Mouse (Mus musculus): ENCODE measurements around the gene Myadm.
"Not testable (repeated sequence)": the region's sequence is repeated elsewhere in the genome, so short reads cannot be mapped to it uniquely, and the experiment has no call there.

Gene Myadm

DNA sequence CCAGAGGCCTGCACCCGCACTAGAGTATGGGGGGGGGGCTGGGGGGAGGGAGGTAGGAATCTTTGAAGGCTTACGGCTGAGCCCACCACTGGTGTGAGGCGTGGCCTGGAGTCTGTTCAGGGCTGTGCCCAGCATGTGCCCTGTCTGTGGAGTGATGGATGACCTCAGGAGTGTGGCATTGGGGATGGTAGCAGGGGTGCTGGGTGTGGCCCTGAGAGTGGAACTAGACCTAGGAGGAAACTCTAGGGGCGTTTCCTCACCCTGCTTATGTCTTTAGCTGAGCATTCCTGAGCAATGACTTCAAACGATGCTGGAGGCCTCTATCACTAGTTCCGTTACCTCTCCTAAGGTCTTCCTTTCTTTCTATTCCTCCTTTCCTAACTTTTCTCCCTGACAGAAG, 2.3 kb downstream of the Myadm start:
- DNase-seq, result no peak

DNA sequence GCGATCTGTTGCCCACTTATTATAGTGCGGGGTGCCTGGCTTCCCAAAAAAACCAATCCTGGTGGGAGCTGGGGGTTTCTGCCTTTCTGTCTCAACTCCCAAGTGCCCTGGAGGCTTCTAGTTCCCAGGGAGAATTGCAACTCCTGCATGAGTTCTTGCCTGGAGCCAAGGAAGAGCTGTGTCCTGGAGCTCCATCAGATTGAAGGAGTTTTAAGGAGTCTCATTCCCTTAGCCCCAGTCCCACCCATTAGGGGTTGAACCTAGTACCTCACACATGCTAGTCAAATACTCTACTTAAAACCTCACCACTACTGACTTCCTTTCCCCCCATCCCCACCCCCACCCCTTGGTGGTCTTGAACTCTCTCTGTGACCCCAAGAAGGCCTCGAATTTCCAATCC, 2.9 kb downstream of the Myadm start:
- DNase-seq, result no peak

DNA sequence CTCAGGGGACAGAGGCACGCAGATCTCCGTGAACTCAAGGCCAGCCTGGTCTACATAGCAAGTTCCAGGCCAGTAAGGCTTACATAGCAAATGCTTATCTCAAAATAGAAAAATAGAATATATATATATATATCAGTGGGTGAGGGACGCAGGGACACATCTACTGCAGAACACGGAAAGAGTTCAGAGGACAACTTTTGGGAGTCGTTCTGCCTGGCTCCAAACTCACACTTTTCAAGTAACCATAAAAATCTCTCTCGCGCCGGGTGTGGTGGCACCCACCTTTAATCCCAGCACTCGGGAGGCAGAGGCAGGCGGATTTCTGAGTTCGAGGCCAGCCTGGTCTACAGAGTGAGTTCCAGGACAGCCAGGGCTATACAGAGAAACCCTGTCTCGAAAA, 3.4 kb downstream of the Myadm start:
- DNase-seq, result not testable (repeated sequence)

DNA sequence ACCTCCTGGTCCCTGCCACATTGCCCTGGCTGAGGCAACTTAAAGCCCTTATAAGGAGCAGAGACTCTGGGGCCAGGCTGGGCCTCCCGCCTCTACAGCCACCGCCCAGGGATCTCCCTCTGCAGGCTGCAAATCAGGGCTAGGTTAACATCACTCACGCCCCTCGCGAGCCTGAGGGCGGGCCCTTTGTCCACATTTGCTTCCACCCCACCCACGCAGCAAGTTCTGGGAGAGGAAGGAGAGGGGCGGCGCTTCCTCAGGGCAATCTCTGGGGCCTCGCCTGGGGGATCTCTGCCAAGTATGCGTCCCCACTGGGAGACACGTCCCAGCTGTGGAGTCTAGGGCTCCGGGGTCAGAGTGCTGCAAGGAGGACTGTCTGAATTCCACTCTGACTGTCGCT, 3.9 kb downstream of the Myadm start:
- DNase-seq, result peak; percentile 18 to 31

DNA sequence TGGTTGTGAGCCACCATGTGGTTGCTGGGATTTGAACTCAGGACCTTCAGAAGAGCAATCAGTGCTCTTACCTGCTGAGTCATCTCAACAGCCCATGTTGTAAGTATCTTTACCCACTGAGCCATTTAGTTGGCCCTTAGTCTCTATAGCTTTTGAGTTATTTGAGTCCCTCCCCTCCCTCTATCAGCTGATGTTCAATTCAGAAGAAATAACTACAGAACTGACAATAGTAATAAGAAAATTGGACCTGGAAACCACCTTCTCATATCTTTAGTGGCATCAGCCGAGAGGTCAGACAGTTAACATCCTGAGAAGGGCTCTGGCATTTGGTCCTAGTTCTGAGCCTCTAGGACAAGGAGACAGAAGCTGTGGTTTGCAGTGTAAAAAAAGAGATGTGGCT, 5.9 kb downstream of the Myadm start:
- no peak for DNase-seq

DNA sequence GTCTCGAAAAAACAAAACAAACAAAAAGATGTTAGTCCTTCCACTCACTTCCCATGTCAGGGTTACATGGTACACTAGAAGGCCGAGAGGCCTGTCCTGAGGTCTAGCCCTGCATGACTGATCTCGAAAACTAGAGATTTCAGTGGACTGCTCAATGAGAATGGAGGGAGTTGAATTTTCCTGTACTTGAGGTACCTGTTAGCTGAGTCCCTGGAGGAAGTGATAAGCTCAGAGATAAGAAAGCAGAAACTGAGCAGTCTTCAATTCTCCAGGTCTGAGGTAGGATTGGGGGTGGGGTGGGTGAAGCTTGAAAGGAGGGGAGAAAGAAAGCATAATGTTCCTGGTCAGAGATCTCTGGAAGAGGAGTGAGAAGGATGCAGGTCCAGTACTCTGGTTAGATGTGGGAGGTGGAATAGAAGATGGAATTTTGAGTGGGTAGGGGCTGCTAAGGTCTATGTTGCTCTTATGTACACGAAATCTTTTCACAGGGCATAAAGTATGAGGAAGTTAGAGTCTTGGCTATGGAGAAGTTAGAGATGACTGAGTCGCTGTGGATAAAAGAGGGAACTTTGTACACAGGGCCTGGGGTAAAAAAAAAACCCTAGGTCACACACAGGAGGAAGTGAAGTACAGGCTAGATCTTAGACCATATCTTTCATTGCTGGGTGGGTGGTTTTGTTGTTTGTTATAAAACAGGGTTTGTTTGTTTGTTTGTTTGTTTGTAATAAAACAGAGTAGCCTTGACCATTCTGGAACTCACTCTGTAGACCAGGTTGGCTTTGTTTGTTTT, 6.6 kb downstream of the Myadm start:
- DNase-seq, result no peak

DNA sequence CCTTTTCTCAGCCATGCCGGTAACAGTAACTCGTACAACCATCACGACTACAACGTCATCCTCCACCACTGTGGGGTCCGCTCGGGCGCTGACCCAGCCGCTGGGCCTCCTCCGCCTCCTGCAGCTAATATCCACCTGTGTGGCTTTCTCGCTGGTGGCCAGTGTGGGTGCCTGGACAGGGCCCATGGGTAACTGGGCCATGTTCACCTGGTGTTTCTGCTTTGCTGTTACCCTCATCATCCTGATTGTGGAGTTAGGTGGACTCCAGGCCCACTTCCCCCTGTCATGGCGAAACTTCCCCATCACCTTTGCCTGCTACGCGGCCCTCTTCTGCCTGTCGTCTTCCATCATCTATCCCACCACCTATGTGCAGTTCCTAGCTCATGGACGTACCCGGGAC, 7.8 kb downstream of the Myadm start:
- no peak for DNase-seq

DNA sequence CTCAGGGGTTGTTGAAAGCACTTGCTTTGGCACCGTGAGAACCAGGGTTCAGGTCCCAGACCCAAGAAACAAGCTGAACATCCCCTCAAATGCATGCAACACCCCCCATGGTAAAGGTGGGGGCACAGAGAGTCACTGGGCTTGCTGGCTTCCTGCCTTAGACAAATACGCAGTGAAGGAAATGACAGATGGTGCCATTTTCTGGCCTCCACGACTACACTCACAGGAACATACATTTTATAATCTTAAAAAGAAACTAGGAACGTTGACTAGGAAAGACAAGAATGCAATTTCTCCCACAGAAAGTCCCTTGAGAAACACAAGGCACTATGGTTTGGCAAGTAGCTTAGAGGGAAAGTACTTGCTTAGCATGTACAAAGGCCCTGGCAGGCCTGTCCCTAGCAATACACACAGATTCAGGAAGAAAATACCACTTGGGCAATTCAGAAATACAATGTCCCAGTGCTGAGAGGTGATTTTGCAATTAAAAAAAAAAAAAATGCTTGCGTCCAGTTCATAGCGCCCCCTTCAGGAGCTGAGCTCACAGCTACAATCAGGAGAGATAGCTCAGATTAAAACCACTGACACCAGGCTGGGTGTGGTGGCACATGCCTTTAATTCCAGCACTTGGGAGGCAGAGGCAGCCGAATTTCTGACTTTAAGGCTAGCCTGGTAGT, 11.2 kb downstream of the Myadm start:
- DNase-seq, result no peak

DNA sequence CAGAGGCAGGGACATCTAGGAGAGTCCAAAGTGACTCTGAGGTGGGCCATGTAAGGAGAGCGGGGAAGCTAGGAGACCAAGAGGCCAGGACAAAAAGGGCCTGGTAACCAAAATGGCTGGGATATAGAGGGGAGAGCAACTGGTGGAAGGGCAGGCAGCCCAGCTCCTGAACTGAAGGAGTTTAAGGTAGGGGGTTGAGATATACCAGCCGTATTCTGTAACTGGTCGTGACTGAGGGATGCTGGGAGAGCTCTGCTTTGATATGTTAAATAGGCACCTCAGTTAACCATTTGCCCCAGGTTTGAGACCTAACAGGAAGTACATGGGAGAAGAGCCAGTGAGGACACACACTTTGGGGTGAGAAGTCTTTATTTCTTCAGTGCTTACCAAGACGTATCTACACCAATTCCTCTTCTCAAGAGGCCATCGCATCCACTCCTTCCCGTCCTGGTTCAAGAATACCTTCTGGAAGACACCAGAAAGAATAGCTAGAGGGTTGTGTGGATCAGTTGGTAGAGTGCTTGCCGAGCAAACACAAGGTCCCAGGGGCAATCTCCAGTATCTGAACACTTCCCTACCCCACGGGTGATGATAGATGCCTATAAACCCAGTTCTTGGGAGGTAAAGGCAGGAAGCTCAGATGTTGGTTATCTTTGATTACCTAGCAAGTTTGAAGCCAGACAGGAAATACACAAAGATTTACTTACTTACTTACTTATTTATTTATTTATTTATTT, 12.2 kb downstream of the Myadm start:
- no peak for DNase-seq

DNA sequence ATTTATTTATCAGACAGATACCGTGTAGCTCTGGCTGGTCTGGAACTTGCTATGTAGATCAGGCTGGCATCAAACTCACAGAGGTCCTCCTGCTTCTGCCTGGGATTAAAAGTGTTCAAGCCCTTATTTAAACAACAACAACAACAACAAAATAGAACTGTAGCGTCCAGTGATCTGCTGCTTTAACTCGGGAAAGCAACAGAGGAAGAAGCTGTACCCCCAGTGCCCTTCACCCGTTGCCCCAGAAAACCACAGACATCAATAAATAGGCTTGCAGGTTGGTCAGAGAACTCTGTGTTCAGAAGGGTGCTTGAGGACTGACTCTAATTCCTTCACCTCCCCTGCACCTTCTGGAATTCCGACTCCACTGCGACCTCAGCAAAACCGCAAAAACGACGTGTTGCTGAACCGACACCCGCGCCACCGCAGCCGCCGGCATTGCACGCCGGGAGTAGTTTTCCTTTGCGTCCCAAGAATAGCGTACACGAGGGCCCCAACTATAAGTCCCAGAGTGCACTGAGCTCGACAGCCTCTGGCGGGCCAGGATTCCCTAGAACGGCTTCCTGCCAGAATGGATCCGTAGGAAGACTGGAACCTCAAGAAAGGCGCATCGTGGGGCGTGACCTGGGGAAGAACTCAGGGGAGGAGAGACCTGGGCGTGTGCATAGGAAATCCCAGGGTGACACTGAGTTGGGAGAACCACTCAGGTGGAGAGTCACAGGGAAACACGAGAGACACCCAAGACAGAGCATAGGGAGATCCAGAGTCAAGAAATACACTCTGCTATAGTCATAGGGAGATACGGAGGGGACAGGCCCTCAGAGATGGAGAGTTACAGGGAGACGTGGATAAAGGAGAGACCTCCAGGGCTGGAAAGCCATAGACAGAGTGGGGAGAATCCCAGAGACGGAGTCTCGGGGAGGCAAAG, 13.0 kb downstream of the Myadm start:
- no peak for DNase-seq

DNA sequence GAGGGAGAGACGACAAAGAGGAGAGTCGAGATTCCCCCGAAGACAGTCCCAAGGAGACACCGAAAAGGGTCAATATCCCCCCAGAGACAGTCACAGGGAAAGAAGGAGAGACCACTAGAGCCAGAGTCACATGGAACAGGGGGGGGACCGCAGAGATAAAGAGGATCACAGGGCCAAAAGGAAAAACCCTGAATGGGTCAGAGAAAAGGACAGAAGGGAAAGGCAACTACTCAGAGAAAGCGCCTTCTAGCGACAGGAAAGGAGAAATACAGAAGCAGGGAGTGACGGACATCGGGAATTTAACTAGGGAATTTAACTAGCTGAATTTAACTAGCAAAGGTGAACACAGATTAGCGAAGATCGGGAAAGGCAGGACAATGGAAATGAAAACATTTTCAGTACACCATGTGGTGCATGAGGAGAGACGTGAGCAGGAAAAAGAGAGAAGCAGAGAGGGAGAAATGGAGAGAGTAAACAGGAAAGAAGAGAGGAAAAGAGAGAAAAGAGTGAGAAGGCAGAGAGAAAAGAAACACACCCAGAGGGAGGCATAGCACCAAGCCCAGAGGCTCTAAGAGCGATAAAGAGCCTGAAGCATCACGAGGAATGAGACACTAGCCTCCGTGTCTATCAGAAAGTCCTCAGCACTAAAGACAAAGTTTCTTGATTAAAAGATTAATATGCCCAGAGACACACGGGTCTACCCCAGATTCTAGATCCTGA, 13.8 kb downstream of the Myadm start:
- no peak for DNase-seq

DNA sequence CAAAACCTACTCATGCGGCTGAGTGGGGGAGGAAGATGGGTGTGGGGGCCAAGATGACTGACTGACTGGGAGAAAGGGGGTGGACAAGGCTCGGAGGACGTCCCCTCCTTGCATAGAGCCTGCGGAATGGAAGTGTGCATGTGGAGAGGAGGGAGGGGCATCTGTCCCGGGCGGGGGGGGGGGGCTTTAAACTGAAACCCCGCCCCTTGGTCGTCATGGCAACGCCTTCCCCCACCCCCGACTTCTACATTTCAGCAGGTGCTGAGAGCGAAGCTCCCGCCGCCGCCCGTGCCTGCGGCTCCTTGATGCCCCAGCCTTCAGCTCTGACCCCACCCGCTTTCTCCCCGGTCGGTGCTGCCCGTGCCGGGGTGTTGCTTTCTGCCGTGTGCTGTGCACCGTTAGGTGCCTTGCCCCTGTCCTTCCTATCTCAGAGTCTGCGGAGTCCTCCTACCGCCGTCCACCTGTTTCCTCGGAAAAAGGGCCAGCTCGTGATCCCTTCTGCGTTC, 14.4 kb downstream of the Myadm start:
- peak; percentile 13 to 25 for DNase-seq

DNA sequence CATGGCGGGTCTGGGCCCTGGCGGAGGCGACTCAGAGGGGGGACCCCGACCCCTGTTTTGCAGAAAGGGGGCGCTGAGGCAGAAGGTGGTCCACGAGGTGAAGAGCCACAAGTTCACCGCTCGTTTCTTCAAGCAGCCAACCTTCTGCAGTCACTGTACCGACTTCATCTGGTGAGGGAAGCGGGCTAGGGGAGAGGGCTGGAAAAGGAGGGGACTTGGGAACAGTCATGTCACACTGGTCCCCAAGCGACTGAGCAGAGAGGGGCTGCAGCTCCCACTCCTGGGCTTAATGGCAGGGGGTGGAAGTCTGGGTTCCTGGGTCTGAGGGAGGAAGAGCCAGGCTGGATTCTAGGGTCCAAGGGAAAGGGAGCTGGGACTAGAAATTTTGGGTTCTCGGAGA, 14.9 kb downstream of the Myadm start:
- DNase-seq, result no peak

DNA sequence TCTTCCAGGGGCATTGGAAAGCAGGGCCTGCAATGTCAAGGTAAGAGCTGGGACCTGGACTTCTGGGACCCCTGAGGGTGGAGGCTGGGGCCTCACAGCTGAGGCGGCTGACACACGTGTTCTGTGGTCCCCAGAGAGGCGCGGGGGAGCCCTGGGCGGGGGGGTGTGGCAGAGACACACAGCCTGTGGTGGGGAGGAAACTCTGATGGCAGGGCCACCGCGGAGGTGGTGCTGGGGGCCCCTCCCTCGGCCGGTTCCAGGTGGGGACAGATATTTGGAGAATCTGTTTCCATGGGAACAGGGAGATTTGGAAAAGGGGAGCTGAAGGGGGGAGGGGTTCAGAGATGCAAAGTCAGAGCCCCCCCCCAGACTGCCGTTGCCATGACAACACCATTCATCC, 15.4 kb downstream of the Myadm start:
- peak in 1 of 2 experiments; percentile 24 for DNase-seq

DNA sequence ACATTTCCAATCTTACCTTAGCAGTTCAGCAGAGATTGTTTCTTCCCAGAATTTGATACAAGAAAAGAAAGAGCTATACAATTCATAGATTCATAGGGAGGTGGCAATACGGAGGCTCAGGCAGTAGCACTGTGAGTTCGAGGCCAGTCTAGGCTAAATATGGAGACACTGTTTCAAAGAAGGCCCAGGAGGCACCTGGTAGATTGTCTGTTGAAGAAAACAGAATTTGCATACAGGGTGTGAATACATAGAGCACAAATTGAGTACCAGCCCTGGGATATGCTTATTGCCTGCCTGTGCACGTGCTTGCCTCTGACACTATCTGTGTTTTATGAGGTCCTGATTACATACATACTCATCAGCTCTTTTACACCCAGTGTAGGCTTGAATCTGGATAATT, 17.5 kb downstream of the Myadm start:
- DNase-seq, result no peak

DNA sequence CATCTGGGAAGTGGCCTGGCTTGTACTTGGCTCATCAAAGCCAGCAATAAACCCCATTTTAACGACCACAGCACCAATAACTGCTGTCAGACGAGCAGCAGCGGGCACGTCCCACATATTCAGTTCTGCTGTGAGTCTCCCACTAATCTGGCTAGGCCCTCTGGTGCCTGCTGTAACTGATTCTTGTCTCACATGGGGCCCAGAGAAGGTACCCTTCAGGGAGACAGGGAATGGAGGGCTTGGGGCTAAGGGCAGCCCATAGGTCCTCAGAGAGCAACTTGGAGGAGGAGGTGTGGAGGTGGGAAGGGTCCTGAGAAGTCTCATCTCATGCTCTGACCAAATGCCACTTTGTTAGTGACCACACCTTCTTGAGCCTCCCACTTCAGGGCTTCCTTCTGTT, 19.8 kb downstream of the Myadm start:
- no peak for DNase-seq

DNA sequence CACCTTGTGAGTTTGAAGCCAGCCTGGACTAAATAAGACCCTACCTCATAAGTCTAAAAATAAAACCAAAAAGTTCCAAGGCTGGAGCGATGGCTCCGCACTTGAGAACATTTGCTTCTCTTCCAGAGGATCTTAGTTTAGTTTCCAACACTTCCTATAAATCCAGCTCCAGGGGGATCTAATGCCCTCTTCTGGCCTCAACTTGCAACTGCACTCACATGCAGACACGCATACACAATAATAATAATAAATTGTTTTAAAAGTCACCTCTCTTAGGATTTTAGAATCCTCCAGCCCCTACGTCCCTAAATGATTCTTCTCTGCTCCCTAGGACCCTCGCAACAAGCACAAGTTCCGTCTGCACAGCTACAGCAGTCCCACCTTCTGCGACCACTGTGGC, 21.4 kb downstream of the Myadm start:
- DNase-seq, result no peak

DNA sequence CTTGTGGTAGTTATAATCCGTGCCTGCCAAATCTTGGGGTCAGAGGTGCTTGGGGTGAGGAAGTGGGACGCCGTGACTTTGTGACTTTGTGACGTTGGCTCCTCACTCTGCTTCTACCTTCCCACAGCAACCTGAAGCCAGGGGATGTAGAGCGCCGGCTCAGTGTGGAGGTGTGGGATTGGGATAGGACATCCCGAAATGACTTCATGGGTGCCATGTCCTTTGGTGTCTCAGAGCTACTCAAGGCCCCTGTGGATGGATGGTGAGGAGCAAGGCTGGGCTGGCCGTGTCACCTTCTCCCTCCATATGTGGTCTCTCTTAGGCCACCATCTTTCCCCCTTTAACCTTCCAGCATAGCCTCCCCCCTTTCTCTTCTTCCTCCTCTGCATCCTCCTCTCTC, 24.7 kb downstream of the Myadm start:
- DNase-seq, result no peak

DNA sequence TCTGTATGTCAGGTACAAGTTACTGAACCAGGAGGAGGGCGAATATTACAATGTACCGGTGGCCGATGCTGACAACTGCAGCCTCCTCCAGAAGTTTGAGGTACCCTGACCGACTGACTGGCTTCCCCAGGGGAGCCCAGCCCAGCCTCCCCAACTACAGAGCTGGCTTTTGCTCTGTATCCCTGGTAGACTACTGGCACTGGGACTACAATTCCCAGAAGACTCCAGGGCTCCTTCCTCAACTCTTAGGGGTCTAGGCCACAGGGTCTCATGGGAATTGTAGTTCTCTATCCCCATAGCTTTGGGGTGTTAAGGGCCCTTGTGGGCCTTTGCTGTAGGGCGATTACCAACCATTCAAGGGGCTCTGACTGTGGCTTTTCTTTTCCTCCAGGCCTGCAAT, 25.2 kb downstream of the Myadm start:
- no peak for DNase-seq

DNA sequence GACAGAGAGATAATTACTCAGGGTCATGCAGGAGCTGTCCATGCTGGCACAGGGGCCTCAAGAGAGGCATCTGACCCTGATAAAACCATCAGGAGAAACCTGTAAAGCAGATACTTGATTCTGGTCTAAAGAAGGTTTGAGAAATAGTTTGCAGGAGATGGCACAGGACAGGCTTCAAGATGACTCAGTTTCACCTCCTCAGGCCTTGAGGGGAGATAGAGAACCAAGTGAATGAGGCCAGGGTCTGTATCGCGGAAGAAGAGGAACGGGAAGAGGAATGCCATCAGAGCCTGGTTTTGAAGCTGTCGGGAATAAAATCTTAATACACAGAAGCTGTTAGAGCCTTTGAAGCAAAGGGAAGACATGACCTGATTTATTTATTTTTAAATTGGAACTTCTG, 28.8 kb downstream of the Myadm start:
- DNase-seq, result no peak

DNA sequence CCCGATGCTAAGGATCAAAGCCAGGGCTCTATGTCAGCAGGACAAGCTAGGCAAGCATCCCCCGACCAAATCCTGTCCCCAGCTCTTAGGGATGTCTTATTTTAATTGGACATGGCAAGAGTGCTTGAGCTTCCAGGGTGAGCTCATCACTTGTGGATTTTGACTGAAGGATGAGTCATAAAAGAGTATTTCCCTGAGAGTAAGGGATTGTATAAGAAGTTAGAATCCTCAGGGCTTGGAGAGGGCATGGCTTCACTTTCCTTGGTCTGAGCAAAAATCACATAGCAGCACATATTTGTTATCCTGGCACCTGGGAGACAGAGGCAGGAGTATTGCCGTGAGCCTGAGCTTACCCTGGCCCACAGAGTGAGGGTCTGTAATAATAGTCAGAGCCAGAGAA, 32.0 kb downstream of the Myadm start:
- no peak for DNase-seq

DNA sequence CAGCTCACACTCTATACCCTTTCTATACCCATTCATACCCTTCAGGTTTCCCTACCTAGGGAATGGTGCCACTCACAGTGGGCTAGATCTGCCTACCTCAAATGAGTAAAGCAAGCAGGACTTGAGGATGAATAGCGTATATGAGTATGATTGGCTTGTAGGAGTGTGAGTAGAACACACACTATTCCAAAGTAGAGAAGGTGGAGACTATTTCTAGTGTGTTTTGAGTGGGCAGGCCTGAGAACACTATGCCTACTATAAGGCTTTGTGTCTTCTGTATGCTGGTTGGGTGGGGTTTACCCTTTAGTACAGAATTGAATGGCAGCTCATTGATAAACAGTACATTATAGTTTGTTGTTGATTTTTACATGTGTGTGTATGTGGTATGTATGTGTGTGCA, 34.9 kb downstream of the Myadm start:
- no peak for DNase-seq
